Mouse (Mus musculus): ENCODE data around the gene Irf2.

Irf2 gene

DNA sequence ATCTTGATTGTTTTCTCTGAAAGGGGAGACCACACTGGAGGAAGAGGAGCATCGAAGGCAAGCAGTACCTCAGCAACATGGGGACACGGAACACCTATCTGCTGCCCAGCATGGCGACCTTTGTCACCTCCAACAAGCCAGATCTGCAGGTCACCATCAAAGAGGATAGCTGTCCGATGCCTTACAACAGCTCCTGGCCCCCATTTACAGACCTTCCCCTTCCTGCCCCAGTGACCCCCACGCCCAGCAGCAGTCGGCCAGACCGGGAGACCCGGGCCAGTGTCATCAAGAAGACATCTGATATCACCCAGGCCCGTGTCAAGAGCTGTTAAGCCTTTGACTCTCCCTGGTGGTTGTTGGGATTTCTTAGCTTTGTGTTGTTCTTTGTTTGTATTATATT is 106.4 kb downstream of the Irf2 start:
- DNase-seq: no peak

- DNase-seq: no peak
These were observed 107.4 kb downstream of the Irf2 start for GRCm38 (mm10) chr8:46846893-46847292.

DNA sequence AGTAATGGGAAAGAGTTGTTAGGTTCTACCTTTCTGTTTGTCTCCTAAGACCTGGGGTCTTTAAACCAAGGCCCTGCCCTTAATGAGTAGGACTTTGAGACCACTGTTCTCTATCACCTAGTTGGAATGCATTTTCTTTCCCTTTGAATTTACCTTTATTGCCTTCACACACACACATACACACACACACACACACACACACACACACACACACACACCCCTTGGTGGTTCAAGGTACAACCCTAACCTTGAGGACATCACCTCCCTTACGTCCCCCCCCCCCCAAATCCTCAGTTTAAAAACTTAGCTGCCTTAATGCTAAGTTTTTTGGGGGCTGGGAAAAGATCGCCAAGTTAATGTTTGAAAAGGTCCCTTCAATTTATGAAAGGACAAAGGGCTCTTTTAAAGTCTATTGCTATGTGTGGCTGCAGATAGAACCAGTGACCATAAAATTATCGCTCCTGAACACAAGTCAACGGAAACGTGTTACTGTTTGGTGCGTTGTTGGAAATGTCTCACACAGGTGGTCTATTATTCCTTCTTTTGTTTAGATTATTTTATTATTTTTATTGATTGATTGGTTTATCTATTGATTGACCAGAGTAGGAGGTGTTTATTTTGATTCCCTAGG is 108.6 kb downstream of the Irf2 start:
- DNase-seq: no peak

DNA sequence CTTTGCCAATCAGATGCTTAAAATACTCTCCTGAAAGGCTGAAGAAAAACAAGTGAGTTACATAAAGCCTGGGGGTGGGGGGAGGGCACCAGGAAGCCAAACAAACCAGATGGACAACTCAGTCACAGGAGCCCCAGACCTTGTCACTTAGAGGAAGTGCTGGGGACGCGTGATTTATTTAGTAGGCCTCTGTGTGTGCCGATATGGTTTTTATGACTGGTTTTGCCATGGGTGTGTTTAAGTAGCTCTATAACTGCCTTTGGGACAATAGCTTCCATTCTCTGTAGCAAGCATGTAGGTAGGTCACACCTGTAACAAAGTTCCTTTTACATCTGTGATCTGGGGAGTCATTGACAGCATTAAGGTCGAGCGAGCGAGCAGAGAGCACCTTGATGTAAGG is 109.4 kb downstream of the Irf2 start:
- no peak for DNase-seq

DNA sequence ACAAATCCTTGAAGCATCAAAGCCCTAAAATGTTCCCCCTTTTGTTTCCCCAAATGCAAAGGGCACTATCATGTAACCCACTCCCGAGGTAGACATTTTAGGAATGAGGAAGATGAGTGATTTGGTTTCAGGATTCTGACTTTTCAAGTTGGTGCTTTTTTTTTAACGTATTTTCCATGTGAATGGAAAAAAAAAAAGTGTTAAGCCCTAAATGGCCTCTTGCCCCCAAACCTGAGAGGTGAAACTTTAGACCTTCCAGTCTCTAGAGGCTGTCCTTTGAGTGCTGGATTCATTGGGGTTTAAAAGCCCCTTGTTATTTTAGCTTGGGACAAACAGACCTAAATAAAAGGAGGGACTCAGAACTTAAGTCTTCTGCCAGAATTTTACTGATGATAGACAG is 109.9 kb downstream of the Irf2 start:
- DNase-seq: no peak

DNA sequence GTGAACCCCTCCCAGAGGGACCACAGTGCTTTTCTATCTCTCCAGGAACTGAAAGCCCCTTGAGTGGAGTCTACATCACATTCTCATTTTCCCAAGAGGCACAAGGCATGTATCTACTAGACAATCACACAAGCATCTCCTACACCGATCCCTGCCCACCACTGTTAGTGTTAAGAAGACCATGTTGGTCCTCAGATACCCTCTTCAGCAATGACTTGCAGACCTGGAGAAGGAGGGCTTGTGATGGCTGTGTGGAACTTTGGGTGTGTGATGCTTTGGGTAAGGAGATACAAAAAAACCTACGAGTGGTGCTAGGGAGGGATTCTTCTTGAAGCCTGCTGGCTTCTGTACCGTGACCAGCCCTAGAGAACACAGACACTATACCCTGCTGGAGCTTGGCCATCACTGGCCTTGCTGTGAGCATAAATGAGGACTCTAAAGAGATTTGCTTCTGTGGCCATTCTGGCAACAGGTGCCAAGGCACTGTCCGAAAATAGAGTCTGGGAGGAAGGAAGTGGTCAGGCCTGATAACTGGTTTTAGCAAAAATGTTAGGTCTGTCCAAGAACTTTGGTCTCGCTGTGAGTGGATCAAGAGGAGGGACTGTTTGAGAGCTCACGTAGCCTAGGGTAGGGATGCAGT is 110.8 kb downstream of the Irf2 start:
- no peak for DNase-seq

DNA sequence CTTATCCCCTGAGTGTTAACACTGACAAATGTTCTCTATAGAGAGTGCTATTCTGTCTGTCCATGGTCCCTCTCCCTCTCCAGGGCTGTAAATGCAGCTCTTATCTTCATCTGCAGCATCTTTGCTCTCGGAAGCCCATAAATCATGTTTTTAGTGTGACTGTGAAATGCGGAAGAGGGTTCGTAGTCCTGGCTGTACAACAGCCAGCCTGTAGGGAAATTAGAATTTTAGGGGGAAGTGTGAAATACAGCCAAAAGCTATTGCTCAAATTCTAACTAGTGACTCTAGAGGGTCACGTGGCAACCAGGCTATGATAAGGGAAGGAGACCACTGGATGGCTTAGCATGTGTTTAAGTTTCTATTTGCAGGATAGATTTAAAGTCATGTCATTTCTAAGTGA is 112.0 kb downstream of the Irf2 start:
- DNase-seq: no peak

DNA sequence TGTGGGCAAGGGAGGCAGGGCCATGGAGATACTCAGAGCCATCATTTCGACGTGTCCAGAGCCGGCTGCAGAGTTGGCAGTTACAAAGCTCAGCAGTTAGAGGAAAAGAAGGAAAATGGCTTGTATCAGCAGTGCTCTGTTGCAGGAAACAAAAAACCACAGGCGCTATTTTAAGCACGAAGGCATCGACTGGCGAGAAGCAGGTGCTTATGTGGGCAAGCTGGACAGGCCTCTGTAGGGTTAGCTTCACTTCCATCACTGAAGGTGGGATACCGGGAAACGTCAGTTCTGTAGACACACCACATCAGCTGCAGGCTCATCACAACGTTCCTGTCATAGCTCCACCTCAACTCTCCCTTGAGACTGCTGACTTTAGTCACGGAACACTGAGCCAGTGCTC is 112.8 kb downstream of the Irf2 start:
- no peak for DNase-seq

DNA sequence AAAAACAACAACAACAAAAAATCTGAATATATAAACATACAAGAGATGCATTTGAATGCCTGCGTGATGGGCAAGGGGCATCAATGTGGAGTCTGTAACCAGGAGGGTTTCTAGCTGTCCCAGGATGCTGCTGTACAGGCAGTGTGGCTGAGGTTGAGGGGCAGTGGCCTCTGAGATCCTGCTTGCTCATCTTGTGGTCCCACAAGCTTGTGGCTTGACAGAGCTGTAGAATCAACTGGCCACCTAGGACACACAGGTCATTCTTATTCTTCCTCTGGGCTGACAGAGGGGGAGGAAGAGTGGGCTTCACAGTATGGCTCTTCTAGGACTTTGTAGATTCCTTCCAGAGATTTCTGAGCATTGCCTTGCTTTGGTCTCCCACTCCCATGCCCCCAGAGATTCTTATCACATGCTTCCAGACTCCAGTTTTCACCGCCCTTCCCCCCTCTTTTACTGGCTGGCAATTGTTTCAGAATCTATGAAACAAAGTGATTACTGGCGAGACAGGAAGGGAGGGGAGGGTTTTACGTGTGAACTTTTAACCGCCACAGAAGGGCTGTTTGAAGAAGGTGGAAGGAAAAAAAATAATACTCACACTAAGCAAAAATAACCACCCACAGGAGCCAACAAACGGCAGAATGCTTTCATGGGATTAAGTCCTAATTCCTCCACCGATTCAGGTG is 119.8 kb downstream of the Irf2 start:
- no peak for DNase-seq

- DNase-seq: no peak
These were observed 120.3 kb downstream of the Irf2 start for GRCm38 (mm10) chr8:46859847-46860167.

DNA sequence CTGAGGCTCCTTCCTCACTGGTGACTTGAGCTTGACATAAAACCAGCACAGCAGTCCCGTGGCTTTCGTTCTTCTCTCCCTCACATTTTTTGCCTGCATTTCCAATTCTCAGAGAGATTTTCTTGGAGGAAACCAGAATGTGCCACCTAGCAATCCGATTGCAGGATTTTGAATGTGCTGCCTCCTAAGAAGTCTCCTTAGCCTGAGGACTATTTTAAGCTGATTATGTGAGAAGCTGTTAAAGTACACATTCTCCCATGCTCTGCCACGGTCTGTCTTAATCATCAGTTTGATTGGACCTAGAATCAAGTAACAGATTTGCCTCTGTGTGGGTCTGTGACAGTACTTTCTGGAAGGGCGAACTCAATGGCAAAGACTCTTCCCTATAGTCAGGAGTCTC is 123.0 kb downstream of the Irf2 start:
- no peak for DNase-seq

- DNase-seq: no peak
These were observed 125.9 kb downstream of the Irf2 start for GRCm38 (mm10) chr8:46865428-46865827.

GRCm38 (mm10) chr8:46867440-46867839 is 127.9 kb downstream of the Irf2 start:
- no peak for DNase-seq

DNA sequence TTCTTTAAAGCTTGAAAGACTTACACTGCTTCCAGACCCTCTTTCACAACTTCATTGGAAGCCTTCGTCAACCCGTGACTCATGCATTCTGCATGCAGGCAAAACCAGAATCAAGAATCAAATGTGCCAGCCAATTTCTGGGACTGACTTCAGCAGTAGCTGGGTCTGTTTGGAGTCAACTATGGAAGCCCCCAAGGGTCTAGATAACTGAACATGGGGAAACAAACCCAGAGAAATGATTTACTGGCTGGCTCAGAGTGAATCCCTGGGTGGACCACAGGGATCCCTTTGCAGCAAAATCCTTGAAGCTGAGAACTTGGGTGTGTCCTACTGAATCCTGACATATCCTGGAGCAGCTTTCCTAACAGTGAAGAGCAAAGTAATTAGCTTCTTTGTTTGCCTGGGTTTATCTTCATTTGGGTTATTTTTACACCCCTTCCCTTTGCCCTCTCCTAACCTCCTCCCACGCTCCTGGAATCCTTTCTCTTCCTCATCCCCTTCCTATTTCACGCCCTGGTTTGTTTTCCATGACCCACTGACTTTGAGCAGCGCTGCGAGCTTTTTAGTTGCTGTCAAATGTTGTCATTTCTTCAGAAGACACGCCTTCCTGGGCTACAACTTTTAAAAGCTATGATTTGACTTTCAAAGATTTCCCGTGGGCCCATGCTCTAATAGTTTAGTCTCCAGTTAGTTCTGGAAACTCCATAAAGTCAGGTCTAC is 129.0 kb downstream of the Irf2 start:
- no peak for DNase-seq

DNA sequence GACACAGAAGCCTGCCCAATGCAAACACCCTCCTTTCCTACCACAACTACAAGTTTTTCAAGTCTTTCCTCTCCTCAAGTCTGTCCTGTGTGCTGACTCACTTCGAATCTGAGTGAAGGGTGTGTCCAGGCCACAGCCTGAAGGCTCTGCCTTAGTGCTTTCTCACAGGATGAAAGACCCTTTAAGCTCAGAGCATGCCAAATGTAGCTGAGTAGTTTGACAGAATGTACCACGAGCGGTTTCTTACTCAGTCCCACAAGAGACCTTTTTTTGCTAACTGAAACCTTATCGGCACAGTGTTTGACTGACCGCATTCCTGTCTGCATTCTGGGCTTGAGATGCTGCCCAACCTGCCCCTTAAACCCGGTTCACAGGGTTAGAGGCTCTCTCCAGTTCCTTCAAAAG is 130.0 kb downstream of the Irf2 start:
- DNase-seq: no peak

GRCm38 (mm10) chr8:46871086-46871485 is 131.6 kb downstream of the Irf2 start:
- DNase-seq: no peak

DNA sequence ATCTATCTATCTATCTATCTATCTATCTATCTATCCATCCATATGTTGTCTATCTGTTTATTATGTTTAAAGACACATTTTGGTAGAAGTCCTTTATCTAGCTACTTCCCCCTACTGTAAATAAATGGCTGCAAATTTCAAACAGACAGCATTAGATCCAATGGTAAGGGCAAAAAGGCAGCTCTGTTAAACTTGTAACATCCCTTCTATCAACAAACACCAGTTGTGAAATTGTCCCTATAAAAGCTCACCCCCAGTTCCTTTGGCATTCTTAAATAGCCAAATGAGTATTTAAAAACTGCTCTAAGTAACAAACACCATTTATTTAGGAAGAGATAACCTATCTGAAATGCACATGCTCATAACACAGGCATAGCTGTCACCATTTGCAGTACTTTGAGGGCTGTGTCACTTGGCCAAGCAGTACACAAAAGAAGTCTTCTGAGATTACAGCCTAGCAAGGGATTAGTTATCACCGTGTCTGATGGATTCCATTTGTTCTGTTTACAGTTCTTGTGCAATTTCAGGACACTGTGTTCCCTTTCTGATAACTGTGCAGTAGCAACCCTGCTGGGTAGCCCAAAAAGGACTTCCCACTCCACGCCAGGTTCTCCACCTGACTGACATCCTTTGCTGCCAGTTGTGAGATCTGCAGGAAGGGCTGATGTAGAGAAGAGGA is 136.2 kb downstream of the Irf2 start:
- no peak for DNase-seq

DNA sequence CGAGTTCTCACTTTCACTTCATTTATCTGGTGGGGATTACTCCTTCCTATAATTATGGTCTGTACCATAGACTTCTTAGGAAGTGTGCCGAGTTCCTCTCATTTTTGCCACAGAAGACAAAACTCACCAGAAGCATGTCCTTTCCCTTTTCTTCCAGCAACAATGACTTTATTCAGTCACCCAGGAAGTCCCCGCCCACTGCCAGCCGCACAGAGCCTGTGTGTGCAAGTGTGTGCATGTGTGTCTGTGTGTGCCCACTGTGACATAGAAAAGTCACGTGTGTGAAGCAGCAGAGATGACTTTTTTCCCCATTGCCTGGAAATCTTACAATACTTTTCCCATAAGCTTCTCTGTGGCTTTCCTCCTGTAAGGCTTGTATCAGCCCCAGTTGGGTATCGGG is 141.8 kb downstream of the Irf2 start:
- DNase-seq: no peak

DNA sequence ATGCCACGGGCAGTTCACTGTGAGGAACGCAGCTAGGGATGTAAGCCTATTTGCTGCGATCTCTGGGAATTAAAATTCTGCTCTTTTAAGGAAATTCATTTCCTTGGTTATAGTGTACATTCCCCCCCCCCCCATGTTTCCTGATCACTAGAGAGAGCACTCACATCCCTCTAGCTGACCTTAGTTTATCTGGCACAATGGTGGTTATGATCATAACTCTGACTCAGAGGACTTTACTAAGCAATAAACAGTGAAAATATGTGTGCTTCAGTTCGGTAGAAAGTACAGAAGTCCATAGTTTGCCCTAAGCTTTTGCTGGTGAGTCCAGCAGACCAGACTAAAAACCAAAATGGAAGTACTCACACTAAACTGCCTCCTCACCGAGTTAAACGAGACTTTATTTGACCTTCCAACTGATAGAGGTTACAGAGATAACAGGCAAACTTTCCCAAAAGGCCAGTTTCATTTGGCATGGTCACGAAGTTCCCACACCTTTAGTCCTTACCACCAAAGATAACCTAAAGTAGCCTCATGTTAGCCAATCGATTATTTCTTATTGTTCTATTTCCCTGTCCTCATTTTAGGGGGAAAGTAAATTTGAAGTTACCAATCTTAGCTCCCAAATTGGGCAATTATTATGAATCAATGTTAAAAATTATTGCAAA is 142.4 kb downstream of the Irf2 start:
- DNase-seq: no peak

DNA sequence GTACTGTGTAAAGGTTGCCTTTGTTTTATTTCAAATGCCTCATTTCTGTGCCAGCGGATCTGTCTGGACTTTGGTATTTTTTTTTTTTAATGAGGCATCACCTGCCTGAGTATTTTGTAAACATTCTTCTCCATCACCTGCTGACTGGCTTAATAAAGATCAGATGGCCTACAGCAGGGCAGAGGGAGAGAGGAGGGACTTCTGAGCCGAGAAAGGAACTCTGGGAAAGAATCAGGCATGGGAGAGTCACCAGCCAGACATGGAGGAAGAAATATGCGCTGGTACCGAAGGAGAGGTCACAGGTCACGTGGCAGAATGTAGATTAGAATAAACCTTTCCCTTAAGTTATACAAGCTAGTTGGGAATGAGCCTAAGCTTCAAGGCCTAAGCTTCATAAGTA is 143.2 kb downstream of the Irf2 start:
- no peak for DNase-seq

DNA sequence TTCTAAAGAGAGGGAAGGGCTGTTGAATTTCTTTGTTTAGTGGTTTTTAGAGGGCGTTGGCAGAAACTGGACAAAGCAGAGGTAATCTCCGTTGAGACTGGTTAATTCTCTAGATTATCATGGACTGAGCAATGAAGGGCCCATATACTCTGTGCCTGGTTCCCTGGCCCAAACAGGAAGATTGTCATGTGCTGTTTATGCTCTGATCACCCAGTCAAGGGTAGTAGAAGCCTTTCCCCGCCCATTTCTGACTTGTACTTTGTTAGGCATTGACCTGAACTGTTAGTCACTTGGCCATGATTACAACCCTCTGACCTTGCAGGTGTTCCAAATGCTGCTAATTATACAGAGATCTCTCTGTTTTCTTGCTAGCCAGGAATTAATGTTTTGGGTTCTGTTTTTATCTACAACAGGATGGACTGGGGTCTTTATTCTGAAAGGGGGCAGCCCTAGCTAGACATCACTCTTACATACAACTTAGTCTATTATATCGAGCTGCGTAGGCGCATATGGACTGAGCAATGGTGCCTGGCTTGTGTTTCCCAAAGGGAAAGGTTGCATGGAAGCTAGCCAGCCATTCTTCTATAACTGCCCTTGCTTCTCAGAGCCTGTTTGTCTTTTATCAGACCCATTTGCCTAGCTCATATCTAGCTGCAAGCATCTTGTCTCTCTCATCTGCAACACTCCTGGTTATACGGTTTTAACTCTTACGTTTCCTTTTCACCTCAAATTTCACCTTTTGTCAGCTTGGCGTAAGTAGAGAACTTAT is 143.9 kb downstream of the Irf2 start:
- DNase-seq: no peak

- DNase-seq: no peak
These were observed 146.3 kb downstream of the Irf2 start for GRCm38 (mm10) chr8:46885786-46886185.

All from right cerebral cortex, postnatal 25 days (tissue).